Mouse (Mus musculus): ENCODE results near the gene Tapbp. TPM values are rescaled to one million over a fixed set of nuclear protein-coding genes. Genes with fewer than 3 reads are reported as not detected.

Tapbp gene
- polyA plus RNA-seq (2015; fragmentation: Nextera tagmentation; extraction: Ambion mirVana) = 28.8 and 38.5 TPM in 2 replicates

DNA sequence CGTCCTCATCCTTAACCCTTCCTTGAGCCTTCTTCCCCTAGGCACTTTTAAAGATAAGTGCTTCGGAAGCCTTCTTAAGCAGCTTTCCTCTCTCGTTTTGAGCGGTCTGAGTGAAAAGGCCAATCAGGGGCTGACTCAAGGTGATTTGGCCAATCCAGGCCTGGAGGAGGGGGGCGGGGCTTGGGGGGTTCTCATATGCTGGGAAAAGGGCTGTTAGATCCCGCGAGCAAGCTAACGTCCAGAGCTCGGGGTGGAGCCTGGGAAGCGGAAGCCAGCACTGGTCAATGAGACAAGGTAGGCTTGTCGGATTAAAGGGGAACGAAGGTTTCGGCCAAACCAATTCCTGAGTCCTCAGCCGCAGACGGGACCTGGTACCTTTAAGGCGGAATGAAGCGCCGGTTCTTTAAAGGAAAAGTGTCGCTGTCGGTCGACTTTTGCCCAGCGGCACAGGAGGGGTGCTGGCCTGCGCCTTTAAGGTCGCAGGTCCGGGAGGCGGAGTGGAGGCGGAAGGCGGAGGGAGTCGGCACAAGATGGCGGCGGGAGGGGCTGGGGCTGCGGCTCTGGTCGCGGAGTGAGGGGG, at the start of gene Tapbp, which contains the start of gene Zbtb22:
Gene Tapbp (plus strand): TSS at position 229 of the 580 bp plus-strand sequence.
Gene Zbtb22 (plus strand): TSS at position 234 of the 580 bp plus-strand sequence.

DNA sequence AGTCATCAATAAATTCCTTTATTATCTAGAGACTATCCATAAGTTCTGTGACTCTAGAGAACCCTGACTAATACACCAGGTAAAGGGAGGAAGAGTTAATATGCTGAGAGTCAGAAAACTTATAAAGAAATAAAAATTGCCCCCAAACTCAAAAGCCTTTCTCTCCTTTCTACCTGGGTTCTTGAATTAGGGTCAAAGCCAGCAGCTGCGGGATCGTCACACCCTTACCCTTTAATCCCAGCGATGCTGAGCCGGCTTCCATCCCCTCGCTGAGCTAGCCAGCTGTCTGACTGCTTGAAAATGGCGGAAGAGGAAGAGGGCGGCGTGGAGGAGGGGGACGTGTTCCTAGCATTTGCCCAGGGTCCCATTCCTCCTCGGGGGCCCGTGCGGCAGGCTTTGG, 42.2 kb upstream of the Tapbp start, which contains the start of gene Gm7029:
Gene Gm7029 (plus strand): TSS at position 301 of the 400 bp plus-strand sequence.

DNA sequence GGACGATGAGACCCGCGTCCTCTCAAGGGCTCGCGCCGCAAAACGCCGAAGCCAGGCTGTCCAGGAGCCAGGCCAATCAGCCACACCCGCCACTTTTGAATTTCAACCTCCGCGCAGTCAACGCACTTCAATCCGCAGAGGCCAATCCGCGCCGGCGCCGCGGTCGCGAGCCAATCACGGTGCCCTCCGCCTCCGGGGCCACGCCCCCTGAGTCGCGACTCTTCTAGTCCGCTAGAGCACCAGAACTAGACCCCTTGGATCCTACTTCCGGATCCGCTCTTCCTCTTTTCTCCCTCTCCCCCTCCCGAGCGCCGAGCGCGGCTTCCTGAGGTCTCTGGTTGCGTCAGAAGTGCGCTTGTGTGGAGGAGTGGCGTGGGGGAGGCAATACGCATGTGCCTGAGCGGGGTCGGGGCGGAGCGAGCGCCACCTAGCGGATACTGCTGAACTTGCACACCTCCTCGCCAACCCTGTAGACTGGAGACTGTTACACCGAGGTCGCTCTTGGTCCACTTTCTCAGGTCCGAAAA, 25.1 kb upstream of the Tapbp start, which contains the start of gene Kifc1:
Gene Kifc1 (minus strand): TSS at position 129 of the 527 bp plus-strand sequence.

DNA sequence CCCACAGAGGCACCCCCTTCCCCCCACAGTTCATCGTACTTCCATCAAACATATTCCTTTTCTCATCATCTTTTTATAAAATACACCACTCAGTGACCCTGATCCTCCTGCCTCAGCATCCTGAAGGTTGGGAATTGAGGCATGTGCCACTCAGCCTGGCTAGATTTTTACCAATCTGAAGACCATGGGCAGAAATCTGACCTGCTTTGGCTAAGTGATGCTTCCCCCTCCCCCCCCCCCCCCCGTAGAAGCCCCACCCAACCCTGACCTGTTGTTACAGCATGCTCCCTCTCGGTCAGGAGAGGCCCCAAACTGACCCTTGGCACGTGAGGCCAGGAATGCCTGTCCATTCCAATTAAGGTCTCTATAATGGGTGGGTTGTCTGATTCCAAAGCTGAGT, 10.9 kb upstream of the Tapbp start, which contains the start of gene Platr17:
Gene Platr17 (plus strand): TSS at position 301 of the 400 bp plus-strand sequence.

DNA sequence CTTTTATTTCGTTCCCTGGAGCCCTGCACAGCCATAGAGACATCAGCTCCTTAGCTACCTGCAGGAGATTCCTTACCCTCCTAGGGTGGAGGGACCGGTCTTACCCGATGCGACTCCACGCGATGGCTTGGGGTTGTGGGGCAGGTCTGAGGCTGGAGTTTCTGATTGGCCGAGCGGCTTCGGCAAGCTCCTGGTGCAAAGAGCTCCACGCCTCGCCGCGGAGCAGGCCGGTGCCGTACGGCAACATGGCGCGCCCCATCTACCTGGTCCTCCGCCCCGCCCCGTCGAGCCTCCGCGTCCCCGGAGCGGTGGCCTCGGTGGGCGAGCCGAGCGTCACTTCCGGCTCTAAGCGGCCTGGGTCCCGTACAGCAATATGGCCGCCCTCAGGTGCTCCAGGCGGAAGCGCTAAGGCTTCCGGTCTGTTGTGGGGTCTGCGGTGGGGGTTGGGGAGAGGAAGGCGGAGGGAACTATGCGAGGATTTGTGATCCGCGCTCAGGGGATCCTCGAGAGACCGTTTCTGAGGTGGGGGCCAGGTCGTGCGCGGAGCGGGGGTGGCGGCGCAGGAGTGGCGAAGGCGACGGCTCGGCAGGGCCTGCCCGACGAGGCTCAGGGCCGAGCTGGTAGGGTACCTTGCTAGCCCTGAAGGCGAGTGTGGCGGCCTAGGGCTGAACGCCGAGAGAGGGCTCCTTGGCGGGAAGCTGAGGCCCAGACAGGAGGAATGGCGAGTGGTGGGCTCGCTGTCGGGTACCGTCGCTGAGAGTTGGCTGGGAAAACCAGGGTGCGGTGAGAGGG, 6.4 kb upstream of the Tapbp start, which contains the start of gene Daxx:
Gene Daxx (plus strand): TSS at position 338 of the 792 bp plus-strand sequence.

DNA sequence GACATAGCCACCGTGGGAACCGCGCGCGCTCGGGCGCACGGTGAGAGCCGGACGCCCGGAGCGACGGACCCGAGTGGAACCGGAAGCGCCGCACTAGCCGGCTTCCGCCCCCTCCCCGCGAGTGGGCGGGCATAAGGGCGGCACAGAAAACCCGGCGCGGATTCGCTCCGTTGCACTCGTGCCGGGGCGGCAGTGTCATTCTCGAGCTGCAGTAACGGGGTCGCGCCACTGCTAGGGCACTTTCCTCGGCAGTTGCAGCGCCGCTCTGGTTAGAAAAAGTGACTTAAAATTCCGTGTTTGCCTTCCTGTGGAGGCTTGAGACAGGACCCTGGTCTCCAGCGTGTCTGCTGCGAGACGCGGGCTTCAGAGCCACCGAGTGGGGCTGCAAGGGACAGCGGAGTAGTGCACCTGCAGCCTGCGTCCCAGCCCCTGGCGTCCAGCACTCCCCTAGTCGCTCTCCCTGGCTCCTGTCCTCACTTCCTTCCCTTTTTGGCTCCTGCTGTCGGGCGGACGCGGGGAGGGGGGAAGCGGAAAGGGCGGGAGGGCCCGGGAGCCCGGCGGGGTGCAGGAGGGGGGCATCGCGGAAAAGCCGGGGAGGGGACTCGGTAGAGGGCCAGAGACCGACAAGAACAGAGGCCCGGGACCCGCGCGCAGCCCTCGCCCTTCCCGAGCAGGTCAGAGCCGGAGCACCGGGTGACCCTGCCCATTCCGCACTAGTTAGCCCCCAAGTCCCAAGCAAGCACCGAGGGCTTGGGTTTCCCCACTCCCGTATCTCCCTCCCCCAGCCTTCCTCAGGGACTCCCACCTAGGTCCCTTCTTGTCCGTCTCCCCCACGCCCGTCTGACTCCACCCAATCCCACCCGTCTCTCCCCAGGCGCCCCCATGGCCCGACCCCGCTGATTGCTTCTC, 13.9 kb downstream of the Tapbp start, which contains the start of gene Rgl2:
Gene Rgl2 (plus strand): TSS at position 173 of the 909 bp plus-strand sequence.

DNA sequence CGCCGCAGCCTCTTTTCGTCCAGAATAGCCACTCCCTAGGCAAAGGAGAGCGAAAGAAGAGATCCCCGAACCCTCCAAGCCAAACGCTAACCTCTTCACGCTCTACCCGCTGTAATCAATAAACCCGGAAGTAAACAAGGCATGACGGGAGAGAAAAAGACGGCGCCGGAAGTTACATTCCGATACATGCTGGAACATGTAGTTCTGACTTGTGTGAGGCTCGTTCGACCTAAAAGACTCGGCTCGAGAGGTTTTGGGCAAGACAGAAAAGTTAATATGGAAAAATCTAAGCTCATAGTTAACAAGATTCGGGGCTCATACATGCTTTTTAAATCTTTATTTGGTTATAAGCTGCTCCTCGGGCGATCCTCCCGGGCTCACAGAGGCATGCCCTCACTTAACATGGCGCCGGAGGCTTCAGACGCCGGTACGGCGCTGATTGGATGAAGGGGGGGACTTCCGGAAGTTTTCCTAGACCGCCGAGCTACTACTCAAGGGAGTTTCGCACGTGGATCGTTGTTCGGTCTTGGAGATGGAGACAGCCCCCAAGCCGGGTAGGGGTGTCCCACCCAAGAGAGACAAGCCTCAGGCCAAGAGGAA, 24.6 kb downstream of the Tapbp start, which contains the start of the genes Pfdn6 and Wdr46:
Gene Pfdn6 (minus strand): TSS at position 138 of the 600 bp plus-strand sequence.
Gene Wdr46 (plus strand): TSS at position 455 of the 600 bp plus-strand sequence.

DNA sequence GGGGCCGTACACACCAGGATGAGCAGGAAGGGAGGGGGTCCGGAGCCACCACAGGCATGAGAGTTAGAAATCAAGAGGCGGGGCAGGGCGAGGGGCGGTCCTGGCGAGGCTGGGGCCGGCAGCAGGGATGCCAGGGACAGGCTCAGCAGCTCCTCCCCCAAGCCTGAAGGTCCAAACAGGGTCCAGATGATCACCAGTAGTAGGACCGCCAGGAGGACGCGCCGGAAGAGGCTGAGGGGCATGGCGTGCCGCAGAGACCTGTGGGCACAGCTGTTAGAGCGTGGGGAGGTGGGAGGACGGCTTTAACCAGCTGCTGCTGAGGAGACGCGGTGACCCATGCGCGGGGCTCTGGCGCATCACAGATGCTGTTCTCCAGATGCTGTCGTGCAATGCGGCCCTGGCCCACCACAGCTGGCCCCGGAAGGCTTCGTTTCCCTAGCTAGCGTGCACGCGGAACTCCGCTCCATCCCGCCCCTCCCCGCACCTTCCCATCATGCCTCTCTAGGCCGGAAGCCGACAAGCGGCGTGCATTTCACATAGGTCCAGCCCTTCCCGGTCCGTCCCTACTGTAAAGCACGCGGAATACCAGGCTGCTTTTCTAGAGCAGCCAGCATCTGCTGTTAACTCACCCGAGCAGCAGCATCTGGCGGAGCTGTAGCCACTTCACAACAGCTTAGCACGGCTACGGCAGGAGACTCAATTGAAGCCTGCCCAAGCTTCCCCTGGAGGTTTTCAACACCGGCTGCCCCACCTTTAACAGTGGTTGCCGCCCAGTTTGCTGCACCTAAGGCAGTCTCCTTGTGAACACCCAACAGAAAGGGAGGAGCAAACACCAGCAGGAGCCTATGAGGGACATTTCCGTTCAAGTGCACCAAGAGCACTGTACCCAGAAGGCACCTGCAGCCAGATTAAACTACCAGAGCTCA, 35.6 kb downstream of the Tapbp start, which contains the start of gene B3galt4:
Gene B3galt4 (minus strand): TSS at position 468 of the 926 bp plus-strand sequence.

DNA sequence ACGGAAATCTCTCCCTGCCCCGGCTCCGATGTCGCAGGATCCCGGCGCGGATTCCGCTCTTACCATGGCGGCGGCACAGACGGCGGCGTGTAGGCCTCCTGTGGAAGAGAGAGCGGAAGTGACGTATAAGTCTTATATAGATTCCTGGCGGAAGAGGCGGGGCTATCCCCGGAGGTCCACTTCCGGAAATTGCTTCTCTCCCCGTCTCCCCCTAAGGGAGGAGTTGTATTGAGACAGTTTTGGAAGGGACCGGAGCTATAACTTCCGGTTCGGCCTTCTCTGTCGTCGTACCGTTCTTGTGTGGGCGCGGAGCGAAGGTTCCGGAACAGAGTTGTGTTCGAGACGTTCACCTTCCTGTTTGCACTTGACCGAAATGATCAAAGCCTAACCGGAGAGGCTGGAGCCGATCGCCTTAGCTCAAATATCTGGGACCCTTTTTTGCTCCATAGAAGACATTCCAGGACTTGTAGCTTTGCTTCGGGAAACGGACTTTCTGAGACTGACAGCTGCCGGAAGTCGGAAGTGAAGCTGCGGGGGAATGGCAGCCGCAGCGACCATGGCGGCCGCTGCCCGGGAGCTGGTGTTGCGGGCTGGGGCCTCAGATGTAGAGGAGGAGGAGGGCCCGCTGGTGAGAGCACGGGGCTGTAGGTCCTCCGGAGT, 40.0 kb downstream of the Tapbp start, which contains the start of the genes Vps52 and Rps18:
Gene Vps52 (plus strand): TSS at position 258 of the 660 bp plus-strand sequence.
Gene Rps18 (minus strand): TSS at position 447 of the 660 bp plus-strand sequence.

Small RNA genes within 50 kb of the gene (microRNA-seq; reads per million reads assigned to microRNA genes)
- 0 reads per million in 2 experiments for gene Gm27740

Other genes starting within 250 kb of the Tapbp start
- 96.2 and 131 TPM in 2 replicates for gene Hnrnpm, start 229.0 kb upstream of the Tapbp start, polyA plus RNA-seq (2015; fragmentation: Nextera tagmentation; extraction: Ambion mirVana)
- gene March2, start 197.2 kb upstream of the Tapbp start, polyA plus RNA-seq (2015; fragmentation: Nextera tagmentation; extraction: Ambion mirVana) = 75.3 and 77.9 TPM in 2 replicates
- gene Rab11b, start 155.4 kb upstream of the Tapbp start, polyA plus RNA-seq (2015; fragmentation: Nextera tagmentation; extraction: Ambion mirVana) = 235 and 237 TPM in 2 replicates
- 76.0 and 98.6 TPM in 2 replicates for gene Angptl4, start 134.1 kb upstream of the Tapbp start, polyA plus RNA-seq (2015; fragmentation: Nextera tagmentation; extraction: Ambion mirVana)
- gene Kank3, start 105.4 kb upstream of the Tapbp start, polyA plus RNA-seq (2015; fragmentation: Nextera tagmentation; extraction: Ambion mirVana) = 29.3 and 30.3 TPM in 2 replicates
- 640 and 826 TPM in 2 replicates for gene Rps28, start 91.3 kb upstream of the Tapbp start, polyA plus RNA-seq (2015; fragmentation: Nextera tagmentation; extraction: Ambion mirVana)
- 501 and 563 TPM in 2 replicates for gene Ndufa7, start 91.3 kb upstream of the Tapbp start, polyA plus RNA-seq (2015; fragmentation: Nextera tagmentation; extraction: Ambion mirVana)
- 28.6 and 40.2 TPM in 2 replicates for gene Cd320, start 72.8 kb upstream of the Tapbp start, polyA plus RNA-seq (2015; fragmentation: Nextera tagmentation; extraction: Ambion mirVana)
- gene Gm7029, start 42.1 kb upstream of the Tapbp start, polyA plus RNA-seq (2015; fragmentation: Nextera tagmentation; extraction: Ambion mirVana) = not detected in 2 replicates
- 1.4 and 2.0 TPM in 2 replicates for gene Kifc1, start 25.2 kb upstream of the Tapbp start, polyA plus RNA-seq (2015; fragmentation: Nextera tagmentation; extraction: Ambion mirVana)
- 0.18 and 0.55 TPM in 2 replicates for gene Platr17, start 10.8 kb upstream of the Tapbp start, polyA plus RNA-seq (2015; fragmentation: Nextera tagmentation; extraction: Ambion mirVana)
- gene Daxx, start 6.5 kb upstream of the Tapbp start, polyA plus RNA-seq (2015; fragmentation: Nextera tagmentation; extraction: Ambion mirVana) = 22.3 and 22.6 TPM in 2 replicates
- 10.8 and 12.1 TPM in 2 replicates for gene Zbtb22, start within 50 bp of the Tapbp start, polyA plus RNA-seq (2015; fragmentation: Nextera tagmentation; extraction: Ambion mirVana)
- 20.9 and 22.0 TPM in 2 replicates for gene Rgl2, start 13.6 kb downstream of the Tapbp start, polyA plus RNA-seq (2015; fragmentation: Nextera tagmentation; extraction: Ambion mirVana)
- gene Pfdn6, start 24.4 kb downstream of the Tapbp start, polyA plus RNA-seq (2015; fragmentation: Nextera tagmentation; extraction: Ambion mirVana) = 91.1 and 107 TPM in 2 replicates
- gene Wdr46, start 24.8 kb downstream of the Tapbp start, polyA plus RNA-seq (2015; fragmentation: Nextera tagmentation; extraction: Ambion mirVana) = 13.7 and 15.4 TPM in 2 replicates
- 5.6 and 7.0 TPM in 2 replicates for gene B3galt4, start 35.6 kb downstream of the Tapbp start, polyA plus RNA-seq (2015; fragmentation: Nextera tagmentation; extraction: Ambion mirVana)
- 31.6 and 31.8 TPM in 2 replicates for gene Vps52, start 39.9 kb downstream of the Tapbp start, polyA plus RNA-seq (2015; fragmentation: Nextera tagmentation; extraction: Ambion mirVana)
- 1,060 and 1,200 TPM in 2 replicates for gene Rps18, start 40.1 kb downstream of the Tapbp start, polyA plus RNA-seq (2015; fragmentation: Nextera tagmentation; extraction: Ambion mirVana)
- 49.2 and 107 TPM in 2 replicates for gene H2-K1, start 84.4 kb downstream of the Tapbp start, polyA plus RNA-seq (2015; fragmentation: Nextera tagmentation; extraction: Ambion mirVana)
- 12.3 and 13.6 TPM in 2 replicates for gene Ring1, start 108.8 kb downstream of the Tapbp start, polyA plus RNA-seq (2015; fragmentation: Nextera tagmentation; extraction: Ambion mirVana)
- gene H2-Ke6, start 112.2 kb downstream of the Tapbp start, polyA plus RNA-seq (2015; fragmentation: Nextera tagmentation; extraction: Ambion mirVana) = 46.7 and 46.9 TPM in 2 replicates
- gene Slc39a7, start 115.8 kb downstream of the Tapbp start, polyA plus RNA-seq (2015; fragmentation: Nextera tagmentation; extraction: Ambion mirVana) = 82.1 and 94.7 TPM in 2 replicates
- gene Rxrb, start 115.9 kb downstream of the Tapbp start, polyA plus RNA-seq (2015; fragmentation: Nextera tagmentation; extraction: Ambion mirVana) = 31.9 and 33.4 TPM in 2 replicates
- gene Col11a2, start 123.5 kb downstream of the Tapbp start, polyA plus RNA-seq (2015; fragmentation: Nextera tagmentation; extraction: Ambion mirVana) = 1.9 and 5.7 TPM in 2 replicates
- gene H2-Oa, start 176.4 kb downstream of the Tapbp start, polyA plus RNA-seq (2015; fragmentation: Nextera tagmentation; extraction: Ambion mirVana) = 0.27 and 0.35 TPM in 2 replicates
- 10.7 and 10.8 TPM in 2 replicates for gene H2-DMa, start 203.6 kb downstream of the Tapbp start, polyA plus RNA-seq (2015; fragmentation: Nextera tagmentation; extraction: Ambion mirVana)
- 42.6 and 45.7 TPM in 2 replicates for gene Brd2, start 206.7 kb downstream of the Tapbp start, polyA plus RNA-seq (2015; fragmentation: Nextera tagmentation; extraction: Ambion mirVana)
- gene H2-DMb2, start 227.4 kb downstream of the Tapbp start, polyA plus RNA-seq (2015; fragmentation: Nextera tagmentation; extraction: Ambion mirVana) = 0.17 and 0.33 TPM in 2 replicates
- gene H2-DMb1, start 237.2 kb downstream of the Tapbp start, polyA plus RNA-seq (2015; fragmentation: Nextera tagmentation; extraction: Ambion mirVana) = 0.44 and 1.1 TPM in 2 replicates

All from skeletal muscle tissue, postnatal 0 days (tissue).